27 mouse cellular contexts compared by ENCODE assay signal in genomic region chr11:68464260-68464659, GRCm38 (mm10). TPM values are rescaled to one million over a fixed set of nuclear protein-coding genes. Genes with fewer than 3 reads are reported as not detected.
A peak's percentile ranks its signal among the peaks of the same experiment; 100 is the strongest.
DNase-seq lines count a peak whose midpoint lies in the region; ATAC-seq lines count a peak whose summit lies in the region.
"Had no signal": no experiment of that assay in that cellular context is flagged by ENCODE, and none has a peak within 500 bp of the region (broad histone marks: within the 10 kb centered on the region; RNA-seq: fewer than 3 reads in every experiment).

No protein-coding gene starts in this region.

- H3K9me3 ChIP-seq in midbrain, embryonic 10.5 days (replicated peaks) = no peaks in the 10 kb centered on the region
- H3K9me3 ChIP-seq: G1E; heart, embryonic 10.5 days; heart, embryonic 13.5 days had no signal

- 85% methylated on average over 5 of the region's 5 CpGs for WGBS in midbrain, embryonic 10.5 days

- no peaks in the 10 kb centered on the region for H3K36me3 ChIP-seq in midbrain, embryonic 10.5 days
- H3K36me3 ChIP-seq: G1E; heart, embryonic 10.5 days; heart, embryonic 13.5 days had no signal

- ATAC-seq in CD4-positive, CD25-positive, alpha-beta regulatory T cell, adult 4 months = no peak
- ATAC-seq in erythroid progenitor cell, adult 5-6 weeks (replicated peaks; ENCODE audit: low FRiP score, poor library complexity, severe bottlenecking) = no peak
- ATAC-seq: forebrain, embryonic 14.5 days; forebrain, postnatal 0 days; hindbrain, postnatal 0 days; Patski had no signal

- H3K27ac ChIP-seq in midbrain, embryonic 10.5 days (replicated peaks) = no peak overlapping the region
- H3K27ac ChIP-seq: heart, adult 2 months; heart, embryonic 10.5 days; heart, embryonic 13.5 days; hindbrain, embryonic 14.5 days; hindbrain, postnatal 0 days had no signal

- DNase-seq in CD4-positive, CD25-positive, alpha-beta regulatory T cell, adult 2 months (ENCODE audit: low read depth, low spot score) = peak; percentile 27
- peak; percentile 48 for DNase-seq in thymus, postnatal 0 days (ENCODE audit: low spot score)
- no peak for DNase-seq in thymus, postnatal 10 days (ENCODE audit: low spot score in 2 of 2)
- DNase-seq in CD4-positive helper T cell, adult 2 months (ENCODE audit: low read depth, low spot score) = peak; percentile 64
- DNase-seq in brain, adult 2 months (ENCODE audit: low read depth, low spot score) = peak; percentile 12
- no peak for DNase-seq in midbrain, embryonic 10.5 days (ENCODE audit: low spot score)
- DNase-seq: adrenal gland, adult 2 months; adrenal gland, postnatal 25 days; cerebellum, adult 18-20 months; cerebellum, adult 9-10 months; cerebellum, postnatal 14 days; forebrain, postnatal 0 days; gastrocnemius, postnatal 10 days; gastrocnemius, postnatal 36 days; heart, adult 2 months; heart, postnatal 14 days; heart, postnatal 4 days had no signal

- H3K4me1 ChIP-seq in midbrain, embryonic 10.5 days = peaks cover 6% of the 10 kb centered on the region
- H3K4me1 ChIP-seq: heart, embryonic 10.5 days had no signal

- no peaks in the 10 kb centered on the region for H3K27me3 ChIP-seq in midbrain, embryonic 10.5 days (ENCODE audit: low read depth, poor library complexity, severe bottlenecking)
- H3K27me3 ChIP-seq: CH12.LX, Patski had no signal

- H3K4me3 ChIP-seq in midbrain, embryonic 10.5 days = no peak overlapping the region
- H3K4me3 ChIP-seq: heart, adult 2 months; heart, embryonic 10.5 days; heart, embryonic 13.5 days had no signal

RNA-seq across cellular contexts. Expression of gene Pik3r5, which starts 32.3 kb away (rescaled TPM):
- 10 to 100 TPM; 17.9 to 26.3 TPM for polyA plus RNA-seq in CD4-positive, CD25-positive, alpha-beta regulatory T cell, adult 4 months (2017; shearing (Covaris generic))
- polyA plus RNA-seq in thymus, postnatal 0 days (2015; fragmentation: Nextera tagmentation; extraction: Ambion mirVana) = 10.5 and 12.0 TPM in 2 replicates
- 0.68 and 0.90 TPM in 2 replicates for polyA plus RNA-seq in midbrain, embryonic 10.5 days (2016; fragmentation: Nextera tagmentation; extraction: Ambion mirVana)
- total RNA-seq in erythroid progenitor cell, adult 5-6 weeks (2015; ENCODE audit: low replicate concordance) = 3.8 and 6.8 TPM in 2 replicates
- total RNA-seq in erythroid progenitor cell, adult 5-6 weeks (2017; ENCODE audit: low replicate concordance) = 1.9 and 10.0 TPM in 2 replicates

RNA-seq across cellular contexts. Expression of gene Pik3r6, which starts 38.6 kb away (rescaled TPM):
- not detected for polyA plus RNA-seq in CD4-positive, CD25-positive, alpha-beta regulatory T cell, adult 4 months (2017; shearing (Covaris generic))
- 1.3 and 1.6 TPM in 2 replicates for polyA plus RNA-seq in thymus, postnatal 0 days (2015; fragmentation: Nextera tagmentation; extraction: Ambion mirVana)
- 1.6 TPM in 2 replicates for polyA plus RNA-seq in midbrain, embryonic 10.5 days (2016; fragmentation: Nextera tagmentation; extraction: Ambion mirVana)
- total RNA-seq in erythroid progenitor cell, adult 5-6 weeks (2015; ENCODE audit: low replicate concordance) = 1.7 and 5.8 TPM in 2 replicates
- total RNA-seq in erythroid progenitor cell, adult 5-6 weeks (2017; ENCODE audit: low replicate concordance) = 0.90 and 1.5 TPM in 2 replicates

Comparison
In these comparisons a context has a peak if more than half of its experiments do, and no peak if none do; other contexts are left out.
1. DNase-seq: peak in CD4-positive, CD25-positive, alpha-beta regulatory T cell, adult 2 months (single experiment), thymus, postnatal 0 days (single experiment), CD4-positive helper T cell, adult 2 months (single experiment) and brain, adult 2 months (single experiment); none in thymus, postnatal 10 days (0 of 2) and midbrain, embryonic 10.5 days (single experiment).